Mouse (Mus musculus) monocyte, adult 5-6 weeks (primary cell): ENCODE measurements around the gene Bod1. TPM values are rescaled to one million over a fixed set of nuclear protein-coding genes. Genes with fewer than 3 reads are reported as not detected.

Experiments
- ATAC-seq: fragments of 153-309, 156-312 bp; replicated peaks from 2 replicates; pipeline ENCODE4 v1.8.0; 2017; ENCODE audit warnings: mild to moderate bottlenecking; ENCODE audit not compliant: low TSS enrichment, insufficient number of reproducible peaks, severe bottlenecking, poor library complexity, low FRiP score
- total RNA-seq: library from RNA; stranded (forward); fragments of 200-1000, 200-491, 200-594 nt; gene quantifications from 3 replicates; pipeline ENCODE4 v1.2.3, GENCODE M21; 2017

The Bod1 gene
- 10.8 to 18.3 TPM (median 12.3 TPM) in 3 replicates for total RNA-seq

DNA sequence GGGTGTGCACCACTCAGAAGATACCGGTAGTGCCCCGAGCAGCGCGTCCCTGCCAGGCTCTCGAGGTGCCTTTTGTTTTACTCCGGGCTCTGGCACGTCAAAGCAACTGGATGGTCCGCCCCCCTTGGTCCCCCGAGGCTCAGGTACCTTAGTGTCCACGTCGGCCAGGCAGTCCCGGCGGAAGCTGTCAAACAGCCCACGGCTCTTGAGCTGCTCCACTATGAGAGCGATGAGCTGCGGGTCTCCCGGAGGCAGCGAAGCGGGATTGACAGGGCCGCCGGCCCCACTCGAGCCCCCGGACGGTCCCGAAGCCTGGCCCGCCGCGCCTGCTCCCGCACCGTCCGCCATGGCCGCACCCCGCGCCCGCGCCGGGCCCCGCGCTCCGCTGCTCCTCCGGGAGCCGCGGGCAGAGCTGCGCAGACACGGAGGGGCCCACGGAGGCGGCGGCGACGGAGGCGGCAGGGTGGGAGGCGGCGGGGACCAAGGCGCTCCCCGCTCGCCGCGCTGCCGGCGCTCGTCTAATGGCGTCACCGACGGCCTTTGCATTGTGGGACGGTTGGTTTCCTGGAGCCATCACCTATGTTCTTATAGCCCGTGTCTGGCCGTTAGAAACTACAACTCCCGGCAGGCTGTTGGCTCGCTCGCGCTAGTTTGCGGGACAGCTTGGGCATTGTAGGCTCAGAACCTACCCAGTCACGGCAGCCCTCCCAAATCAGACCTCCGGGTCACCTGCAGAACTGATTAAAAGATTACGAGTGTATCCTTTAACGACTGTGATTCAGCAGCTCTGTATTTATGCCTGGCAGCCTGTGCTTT lies at the start of gene Bod1:
Gene Bod1, minus strand, starts transcription at position 532 of the 816 bp plus-strand sequence.
- peak; percentile 95 for ATAC-seq

DNA sequence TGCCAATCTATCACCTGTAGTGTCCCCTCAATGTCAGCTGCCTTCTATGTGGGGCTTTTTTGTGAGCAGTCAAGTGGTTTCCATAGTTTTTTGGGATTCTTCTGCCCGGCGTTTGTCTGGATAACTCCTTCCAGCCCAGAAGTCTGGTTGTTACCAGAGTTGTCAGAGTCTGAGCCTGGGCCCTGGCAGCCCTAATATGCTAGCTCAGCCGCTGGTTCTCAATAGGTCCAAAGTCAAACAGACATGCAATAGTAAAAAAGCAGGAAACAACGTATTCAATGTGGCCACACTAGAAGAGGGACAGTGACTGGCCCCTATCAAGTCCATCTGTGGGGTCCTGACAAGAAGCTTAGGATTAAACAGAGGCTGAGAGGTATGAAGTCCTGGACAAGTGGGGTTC lies 47.4 kb upstream of the Bod1 start:
- no peak for ATAC-seq

DNA sequence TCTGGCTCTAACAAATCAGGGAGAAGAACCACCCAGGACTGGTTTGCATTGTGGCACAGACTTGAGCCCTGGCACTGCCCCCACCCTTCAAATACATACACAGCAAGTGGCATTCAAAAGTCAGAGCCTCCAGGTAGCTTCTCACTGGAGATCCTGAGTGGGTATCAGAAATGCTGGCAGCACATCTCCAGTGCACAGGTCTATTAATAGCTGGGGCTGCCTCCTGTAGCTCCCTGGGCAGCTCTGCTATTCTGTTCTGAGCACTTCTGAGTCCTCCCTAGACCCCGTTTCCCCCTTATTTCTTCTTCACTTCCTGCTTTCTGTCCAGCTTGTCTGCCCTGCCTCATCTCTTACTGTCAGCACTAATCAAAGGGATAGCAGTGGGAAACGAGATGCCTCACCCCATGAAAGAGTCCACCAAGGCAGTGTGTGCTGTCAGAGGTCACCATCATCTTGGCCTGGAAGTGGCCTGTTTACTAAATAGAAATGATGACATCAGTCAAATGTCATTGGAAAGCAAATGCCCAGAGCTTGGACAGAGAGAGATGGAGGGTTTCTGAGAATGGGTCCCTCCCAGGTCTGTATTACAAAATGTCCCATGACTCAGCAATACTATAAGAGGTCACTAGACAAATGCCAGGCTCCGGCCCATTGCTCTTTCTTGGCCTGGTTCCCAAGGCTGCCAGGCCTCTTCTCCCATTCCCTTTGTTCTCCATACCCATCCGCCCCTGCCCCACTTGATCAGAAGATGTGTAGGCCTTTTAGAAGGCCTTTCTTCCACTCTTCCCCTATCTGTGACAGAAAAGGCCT lies 46.4 kb upstream of the Bod1 start:
- ATAC-seq = no peak

DNA sequence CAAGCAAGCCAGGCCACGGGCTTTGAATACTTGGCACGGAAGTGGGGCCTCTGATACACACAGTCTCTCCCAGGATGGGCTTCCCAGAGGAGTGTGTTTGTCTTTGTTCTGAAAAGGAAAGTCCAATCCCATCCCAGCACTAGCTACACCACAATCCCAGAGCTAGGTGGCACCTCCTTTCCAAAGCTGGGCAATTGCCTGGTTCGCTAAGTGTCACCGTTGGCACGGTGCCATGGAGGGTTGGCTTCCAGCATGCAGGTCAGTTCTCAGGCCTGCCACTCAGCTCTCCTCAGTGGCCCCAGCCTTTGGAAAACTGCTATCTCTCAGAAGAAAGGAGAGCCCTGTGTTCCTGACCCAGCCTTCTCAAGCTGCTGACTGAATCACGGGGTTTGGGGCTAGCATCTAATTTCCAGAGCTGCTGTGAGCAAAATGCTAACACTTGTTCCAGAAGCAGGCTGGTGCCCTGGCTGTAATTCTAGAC lies 42.0 kb upstream of the Bod1 start:
- no peak for ATAC-seq

DNA sequence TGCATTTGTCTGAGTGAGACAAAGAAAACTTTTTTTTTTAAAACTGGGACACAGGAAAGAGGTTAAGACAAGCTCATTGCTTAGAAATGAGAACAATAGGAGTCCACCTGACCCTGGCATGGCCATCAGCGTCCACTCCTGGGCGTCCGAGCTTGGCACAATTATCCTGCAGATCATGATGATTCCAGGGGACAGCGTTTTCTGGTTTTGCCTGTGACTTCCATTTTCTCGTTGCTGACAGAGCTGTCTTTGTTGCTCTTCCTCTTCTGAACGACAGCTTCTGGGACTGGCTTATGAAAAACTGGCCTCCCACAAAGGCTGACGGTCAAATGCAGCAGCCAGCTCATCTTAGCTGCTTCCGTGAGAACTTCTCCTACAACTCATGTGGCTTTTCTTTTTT lies 41.4 kb upstream of the Bod1 start:
- ATAC-seq = no peak

DNA sequence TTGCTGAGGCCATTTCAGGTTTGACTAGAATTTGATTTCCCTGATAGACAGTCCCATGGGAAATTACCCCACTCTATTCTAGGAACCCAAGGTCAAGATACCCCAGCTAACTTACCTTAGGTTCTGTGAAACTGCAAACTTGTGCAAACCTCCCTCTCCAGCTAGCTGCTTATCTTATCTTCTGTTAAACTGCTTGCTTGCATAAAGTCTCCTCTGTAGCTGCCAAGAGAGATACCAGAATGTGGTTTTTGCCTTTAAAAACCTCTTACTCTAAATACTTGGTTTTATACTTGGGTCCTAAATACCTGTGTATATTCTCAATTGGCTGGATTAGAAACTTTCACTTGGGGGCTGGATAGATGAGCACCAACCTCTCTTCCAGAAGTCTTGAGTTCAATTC lies 36.1 kb upstream of the Bod1 start:
- no peak for ATAC-seq

DNA sequence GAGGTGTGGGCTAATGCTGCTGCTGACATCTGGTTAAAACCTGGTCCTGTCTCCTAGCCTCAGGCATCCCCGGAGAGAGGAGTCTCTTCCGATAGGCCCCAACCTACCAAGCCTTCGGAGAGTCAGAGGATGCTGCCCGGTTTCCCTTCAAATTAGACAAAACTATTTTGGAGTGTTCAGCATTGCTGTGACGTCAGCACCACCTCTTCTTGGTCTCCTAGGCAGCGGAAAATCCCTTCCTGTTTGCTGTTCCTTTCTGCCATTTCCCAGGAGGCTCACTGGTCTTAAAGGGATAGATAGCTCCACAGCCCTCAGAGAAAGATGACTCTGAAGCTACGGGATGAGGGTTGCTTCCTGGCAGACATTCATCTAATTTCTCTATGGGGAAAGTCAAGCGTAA lies 31.5 kb upstream of the Bod1 start:
- no peak for ATAC-seq

DNA sequence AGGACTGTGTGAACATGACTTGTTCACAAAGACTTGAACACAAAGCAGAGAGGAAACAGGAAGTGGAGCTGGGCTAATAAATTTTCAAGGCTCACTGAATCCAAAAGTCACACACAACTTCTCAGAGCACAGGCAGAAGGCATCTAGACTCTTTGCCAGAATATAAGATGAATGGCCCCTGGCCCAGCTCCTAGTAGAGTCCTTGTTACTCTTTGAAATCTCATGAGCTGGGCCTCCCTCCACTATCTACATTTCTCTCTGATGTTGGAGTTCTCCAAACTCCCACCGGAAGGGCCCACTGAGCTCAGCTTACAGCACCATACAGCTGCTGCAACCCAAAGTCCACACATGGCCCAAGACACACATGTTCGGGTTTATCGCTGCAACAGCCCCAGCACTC lies 30.2 kb upstream of the Bod1 start:
- ATAC-seq = no peak

DNA sequence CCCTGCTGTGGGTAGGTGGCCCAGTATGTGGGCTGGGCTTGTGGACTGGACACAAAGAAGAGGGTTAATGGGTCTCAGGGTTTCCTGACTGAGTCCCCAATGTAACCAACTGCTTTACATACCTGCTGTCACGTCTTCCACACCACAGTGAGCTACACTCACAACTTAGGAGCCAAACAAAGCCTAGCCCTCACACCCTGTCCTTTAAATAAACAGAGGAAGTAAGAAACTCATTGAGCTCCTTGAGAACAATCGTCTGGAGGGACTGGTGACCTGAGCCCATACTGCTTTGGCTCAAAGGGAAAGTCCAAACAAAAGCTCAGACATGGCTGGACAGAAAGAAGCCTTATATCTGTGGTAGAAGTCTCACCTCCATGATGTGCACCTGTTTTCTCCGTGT lies 27.8 kb upstream of the Bod1 start:
- ATAC-seq = no peak

DNA sequence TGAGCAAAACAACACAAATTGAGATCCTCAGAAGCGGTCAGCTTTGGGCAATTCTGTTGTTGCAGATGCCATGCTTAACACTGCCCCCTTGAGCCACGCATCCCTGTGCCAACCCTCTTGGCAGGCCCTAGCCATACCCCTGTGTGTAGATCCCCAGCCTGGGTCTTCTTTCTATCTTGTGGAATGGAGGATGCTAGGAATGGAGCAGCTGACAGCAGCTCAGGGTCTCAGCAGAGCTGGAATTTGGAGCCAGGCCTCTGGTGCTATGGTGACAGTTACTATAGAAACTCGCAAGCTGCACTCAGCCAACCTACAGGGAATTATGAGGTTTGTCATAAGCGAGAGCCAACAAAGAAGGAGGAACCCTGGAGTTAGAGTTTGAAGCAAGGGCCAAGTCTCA lies 23.1 kb upstream of the Bod1 start:
- ATAC-seq = no peak

DNA sequence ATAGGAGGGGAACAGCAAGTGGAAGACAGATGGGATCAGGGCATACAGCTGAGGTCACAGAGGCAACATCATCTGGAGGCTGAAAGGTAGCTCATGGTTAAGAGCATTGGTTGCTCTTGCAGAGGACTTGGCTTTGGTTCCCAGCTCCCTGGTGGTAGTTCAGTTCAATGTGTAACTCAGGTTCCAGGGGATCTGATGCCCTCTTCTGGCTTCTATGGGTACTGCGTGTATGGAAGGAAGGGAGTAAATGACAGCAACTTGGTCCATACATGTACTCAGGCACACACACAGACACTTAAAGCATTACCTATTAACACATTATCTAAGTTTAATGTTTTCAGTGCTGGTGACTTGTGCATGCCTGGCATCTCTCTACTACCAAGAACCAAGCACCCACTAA lies 22.4 kb upstream of the Bod1 start:
- ATAC-seq = no peak

DNA sequence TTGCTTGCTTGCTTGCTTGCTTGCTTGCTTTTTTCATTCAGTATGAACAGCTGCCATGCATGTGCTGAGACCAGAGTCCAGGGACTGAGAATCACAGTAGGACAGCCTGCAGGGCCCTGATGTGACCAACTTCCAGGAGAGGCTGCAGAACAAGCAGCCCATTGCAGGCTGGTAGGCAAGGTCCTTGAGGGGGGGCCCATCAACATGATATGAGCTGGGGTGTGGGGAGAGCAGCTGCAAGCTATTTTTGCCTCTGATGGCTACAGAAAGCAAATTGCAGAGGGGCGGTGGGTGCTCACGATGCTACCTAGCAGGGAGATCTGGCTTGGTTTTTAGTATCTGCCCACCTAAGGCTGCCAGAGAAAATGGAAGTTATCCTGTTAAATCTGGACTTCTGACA lies 21.6 kb upstream of the Bod1 start:
- no peak for ATAC-seq

DNA sequence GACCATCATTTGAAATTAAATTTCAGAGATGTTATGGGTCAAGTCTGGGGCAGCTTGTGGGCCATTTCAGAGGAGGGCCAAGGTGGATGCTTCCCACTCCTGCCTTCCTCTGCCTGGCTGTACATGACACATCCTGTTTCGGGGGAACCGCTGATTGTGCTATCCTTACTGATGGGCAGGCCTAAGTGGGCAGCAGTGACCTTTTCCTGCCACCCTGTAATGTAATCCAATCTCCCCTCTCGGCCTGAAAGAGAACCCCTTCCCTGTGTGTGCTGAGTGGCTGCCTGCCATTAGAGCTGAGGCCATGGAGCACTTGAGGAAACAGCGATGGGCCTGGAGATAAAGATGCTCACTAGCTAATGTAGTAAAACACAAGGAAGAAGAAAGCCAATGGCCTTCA lies 17.3 kb upstream of the Bod1 start:
- no peak for ATAC-seq

DNA sequence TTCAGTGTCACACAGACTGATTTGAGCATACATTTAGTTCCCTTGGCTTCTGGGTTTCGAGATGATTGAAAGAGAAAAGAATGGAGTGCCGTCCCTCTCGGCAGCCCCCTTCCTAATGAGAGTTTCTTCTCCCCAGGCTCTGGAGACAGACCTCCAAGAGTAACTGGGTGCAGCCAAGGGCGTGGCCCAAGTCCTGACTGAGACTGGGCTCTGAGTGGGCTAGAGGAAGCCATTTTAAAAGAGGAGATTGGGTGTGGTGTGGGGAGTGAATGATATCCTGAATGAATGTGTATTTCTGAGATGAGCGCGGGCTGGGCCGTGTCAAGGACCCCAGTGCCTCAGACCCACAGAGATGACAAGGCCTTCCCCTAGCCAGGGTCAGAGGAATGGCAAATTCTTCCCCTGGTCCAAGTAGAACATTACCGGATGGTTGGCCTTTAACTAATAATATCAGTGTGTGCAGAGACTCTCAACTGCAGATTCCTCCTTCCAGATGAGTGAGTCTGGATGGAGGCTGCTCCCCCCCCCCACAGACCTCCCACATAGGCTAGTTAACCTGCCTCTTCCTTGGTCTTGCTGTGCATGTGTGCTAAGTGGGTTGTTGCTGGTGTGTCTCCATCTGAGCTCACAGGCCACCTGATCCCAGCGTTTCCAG lies 13.4 kb upstream of the Bod1 start:
- no peak for ATAC-seq

DNA sequence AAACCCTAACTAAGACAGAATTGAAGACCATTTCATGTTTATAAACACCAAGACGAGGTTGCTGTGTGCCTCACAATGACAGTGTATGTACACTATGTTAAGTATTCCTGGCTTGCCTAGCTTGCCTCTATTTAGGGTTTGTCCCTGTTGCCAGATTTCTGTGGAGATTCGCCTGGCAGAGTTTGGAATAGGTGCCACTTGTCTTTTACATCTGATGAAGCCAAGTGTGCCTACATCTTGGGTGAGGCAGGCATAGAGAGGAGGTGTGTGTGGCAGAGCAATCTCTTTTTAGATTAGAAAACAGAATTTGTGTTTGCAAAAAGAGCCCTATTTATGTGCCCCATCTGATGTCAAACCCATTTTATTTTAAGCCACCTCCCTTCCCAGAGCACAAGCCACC lies 12.4 kb upstream of the Bod1 start:
- ATAC-seq = no peak

DNA sequence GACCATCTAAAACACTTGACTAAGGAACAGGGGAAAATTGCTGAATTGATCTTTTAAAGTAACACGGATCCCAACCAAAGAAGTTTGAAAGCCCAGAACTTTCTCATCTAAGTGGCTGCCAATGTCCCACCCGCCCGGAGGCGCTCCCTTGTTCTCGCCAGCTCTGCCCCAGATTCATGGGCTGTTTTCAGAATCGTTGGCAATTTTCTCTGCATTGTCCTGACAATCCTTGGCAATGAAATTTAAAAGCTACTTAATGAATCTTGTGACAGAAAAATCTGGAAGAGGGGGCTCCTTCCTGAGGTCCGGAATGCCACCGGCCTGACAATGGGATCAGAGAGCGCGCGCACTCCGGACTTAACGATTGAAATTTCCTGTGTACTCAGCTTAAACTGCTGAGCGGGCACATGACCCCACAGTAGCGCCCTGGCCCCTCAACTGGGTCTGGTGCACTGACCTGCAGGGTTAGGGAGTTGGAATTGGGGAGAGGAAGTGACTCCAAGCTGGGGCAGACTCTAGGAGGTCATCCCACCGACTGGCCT lies 8.2 kb upstream of the Bod1 start:
- ATAC-seq = no peak

DNA sequence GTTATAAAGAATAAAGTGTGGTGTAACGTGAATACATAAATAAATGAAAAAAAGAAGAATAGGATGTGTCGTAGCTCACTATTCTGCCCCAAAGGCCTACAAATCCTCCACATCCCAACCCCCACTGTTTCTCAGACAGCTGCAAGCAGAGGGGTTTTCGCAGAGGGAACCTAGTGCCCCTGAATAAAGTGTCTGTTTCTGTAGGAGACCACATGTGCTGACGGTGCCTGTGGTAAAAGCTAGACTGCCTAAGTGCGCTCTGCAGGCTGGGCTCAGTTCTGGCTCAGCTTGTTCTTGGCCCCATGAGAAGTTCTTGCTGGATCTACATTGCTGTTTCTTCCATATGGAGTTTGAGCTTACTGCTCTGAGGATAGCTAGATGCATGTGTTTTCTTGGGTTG lies 5.6 kb upstream of the Bod1 start:
- no peak for ATAC-seq

DNA sequence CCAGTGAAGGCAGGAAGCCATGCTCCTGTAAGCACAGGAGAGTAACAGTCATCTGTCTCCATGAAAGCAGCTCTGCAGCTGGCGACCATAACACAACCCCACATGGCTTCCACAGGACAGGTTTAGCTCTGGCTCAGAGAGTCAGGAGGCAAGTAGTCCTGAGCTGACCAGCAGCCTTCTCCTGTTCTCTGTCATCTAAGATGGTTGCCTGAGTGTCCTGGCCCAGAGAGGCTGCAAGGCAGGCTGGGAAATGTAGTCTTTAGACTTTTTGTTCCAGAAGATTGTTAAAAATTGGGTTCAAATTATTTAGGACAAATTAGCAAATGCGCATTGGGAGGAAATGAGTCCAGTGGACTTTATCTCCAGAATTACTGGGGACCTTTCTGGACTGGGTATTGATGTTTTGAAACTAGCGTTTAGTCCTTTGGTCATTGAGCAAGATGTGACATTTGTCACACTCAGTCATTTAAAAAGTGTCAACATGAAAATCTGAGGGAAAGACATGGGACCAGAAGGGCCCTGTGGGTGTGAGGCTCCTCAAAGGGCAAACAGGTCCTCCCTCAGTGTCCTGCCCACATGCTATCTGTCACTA lies 5.1 kb upstream of the Bod1 start:
- no peak for ATAC-seq

DNA sequence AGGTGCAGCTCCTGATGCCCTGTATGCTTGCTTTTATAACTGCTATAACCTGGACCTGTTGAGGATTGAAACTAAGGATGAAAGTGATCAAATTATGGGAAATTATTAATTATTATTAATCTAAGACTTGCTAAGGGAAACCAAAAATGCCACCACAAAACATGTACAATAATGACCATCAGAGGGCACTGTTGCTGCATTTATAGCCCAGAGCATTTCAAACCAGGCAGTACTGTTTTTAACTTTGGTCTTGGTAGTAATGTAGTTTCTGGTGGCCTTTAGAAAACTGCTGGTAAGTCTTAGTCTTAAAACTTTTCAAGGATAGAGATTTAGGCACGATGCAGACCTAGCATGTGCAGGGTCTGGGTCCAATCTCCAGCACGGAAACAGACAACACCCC lies 3.7 kb upstream of the Bod1 start:
- ATAC-seq = no peak
